Mouse (Mus musculus) lung, postnatal 25 days (tissue): Measurements from ENCODE around the gene Hck.

Experiments
- DNase-seq: peaks from one replicate; pipeline ENCODE4 v3.0.0; 2022; ENCODE audit warnings: low spot score

Gene Hck

GRCm38 (mm10) chr2:153090551-153091165 lies 17.6 kb upstream of the Hck start:
- peak; percentile 85 for DNase-seq

DNA sequence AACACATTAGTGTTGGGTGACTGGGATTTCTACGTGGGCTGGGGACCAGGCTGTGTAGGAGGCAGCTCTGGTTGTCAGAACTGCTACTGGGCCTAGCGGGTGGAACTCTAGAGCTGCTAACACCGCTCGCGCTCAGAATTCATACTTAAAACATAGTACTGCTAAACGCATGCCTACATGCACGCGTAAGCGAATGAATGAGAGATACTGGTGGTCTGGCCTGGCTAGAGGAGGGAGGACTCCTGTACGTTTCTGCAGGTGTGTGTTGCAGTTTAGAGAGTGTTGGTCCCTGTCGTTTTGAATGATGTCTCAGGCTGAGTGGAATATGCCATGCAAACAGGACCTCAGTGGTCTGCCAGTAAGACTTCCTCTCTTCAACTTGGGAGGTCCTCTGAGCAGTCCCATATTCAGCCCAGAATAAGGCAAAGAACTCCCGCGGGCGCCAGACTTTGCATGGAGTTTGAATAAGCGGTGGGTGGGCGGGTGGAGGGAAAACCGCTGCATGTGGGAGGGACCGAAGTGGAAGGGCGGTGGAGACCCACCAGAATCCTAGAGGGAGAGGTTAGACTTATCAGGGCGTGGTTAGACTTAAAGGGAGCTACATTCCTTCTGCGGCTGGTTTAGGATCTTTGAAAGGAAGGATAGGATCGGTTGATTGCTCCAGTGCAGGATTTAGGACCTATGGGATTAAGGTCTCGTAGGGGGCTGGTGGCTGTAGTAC lies 1.1 kb upstream of the Hck start:
- DNase-seq = no peak

GRCm38 (mm10) chr2:153107802-153108201 lies 466 bp upstream of the Hck start:
- no peak for DNase-seq

DNA sequence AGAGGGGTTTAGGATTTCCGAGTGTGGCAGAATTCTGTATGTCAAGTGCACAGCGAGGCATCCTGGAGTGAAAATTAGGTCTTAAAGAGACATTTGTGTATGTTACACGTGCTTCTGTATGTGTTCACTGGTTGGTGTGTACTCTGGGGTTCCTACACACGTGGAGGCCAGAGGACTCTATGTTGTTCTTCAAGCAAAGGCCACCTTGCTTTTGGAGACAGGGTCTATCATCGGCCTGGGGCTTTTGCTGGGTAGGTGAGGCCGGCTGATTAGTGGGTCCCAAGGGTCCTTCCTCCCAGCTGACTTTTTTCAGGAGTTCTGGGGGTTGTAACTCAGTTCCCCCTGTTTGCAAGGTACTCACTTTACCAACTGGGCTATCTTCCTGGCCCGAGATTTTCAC lies 1.3 kb downstream of the Hck start:
- DNase-seq = no peak

- no peak for DNase-seq
Observed at GRCm38 (mm10) chr2:153111298-153111697, 3.0 kb downstream of the Hck start.

GRCm38 (mm10) chr2:153115679-153116081 lies 7.4 kb downstream of the Hck start:
- no peak for DNase-seq

- no peak for DNase-seq
Observed at GRCm38 (mm10) chr2:153117051-153117486, 8.8 kb downstream of the Hck start.

DNA sequence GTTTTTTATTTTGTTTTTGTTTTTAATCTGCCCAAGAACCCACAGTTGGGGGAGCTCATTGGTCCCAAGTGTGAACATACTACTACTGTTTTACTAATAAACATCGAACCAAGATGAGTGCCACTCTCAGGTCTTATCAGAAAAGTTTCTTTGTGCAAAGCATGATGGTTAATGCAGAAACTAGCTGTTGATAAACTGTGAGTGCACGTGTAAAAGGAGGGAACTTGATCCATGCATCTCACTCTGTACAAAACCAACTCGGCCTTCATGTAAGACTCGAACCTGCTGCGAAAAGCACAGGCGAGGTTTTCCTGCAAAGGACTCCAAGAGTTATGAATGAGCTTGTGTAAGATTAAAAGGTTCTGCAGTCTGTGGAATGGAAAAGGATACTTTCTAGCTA lies 11.2 kb downstream of the Hck start:
- no peak for DNase-seq

DNA sequence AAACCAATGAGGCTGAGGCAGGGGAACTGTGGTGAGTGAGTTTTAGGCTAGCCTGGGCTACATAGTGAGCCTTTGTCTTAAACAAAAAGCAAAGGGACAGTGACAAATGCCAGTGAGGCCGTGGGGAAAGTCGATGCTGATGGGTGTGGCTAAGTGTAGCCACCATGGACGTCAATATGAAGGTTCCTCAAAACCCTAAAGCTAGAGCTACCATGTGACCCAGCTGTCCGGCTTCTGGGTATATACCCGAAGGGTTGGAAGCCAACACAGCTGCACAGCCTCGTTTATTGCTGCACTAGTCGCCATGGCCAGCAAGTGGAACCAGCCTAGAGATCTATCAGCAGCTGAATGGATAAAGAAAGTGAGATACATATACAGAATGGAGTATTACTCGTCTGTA lies 11.9 kb downstream of the Hck start:
- DNase-seq = peak; percentile 30

GRCm38 (mm10) chr2:153121821-153122615 lies 13.8 kb downstream of the Hck start:
- DNase-seq = no peak

GRCm38 (mm10) chr2:153122701-153123100 lies 14.4 kb downstream of the Hck start:
- no peak for DNase-seq

- DNase-seq = no peak
Observed at GRCm38 (mm10) chr2:153125875-153126274, 17.6 kb downstream of the Hck start.

- no peak for DNase-seq
Observed at GRCm38 (mm10) chr2:153131019-153131418, 22.8 kb downstream of the Hck start.

DNA sequence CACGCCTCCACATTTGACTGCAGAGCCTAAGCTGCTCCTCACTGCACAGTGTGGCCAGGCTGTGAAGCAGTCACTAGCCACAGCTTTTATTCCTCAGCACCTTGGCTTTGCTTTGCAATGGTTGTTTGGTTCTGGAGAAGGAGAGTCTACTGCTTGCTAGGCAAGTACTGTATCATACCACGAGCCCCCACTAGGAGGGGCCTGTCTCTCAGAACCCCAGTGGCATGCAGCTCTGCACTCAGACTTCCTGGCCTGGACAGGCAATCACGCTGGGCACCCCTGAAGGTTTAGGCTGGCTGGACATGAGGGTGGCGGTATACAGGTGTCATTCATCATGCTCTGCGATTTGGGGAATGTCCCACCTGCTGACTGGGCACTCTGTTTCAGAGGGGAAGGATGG lies 26.0 kb downstream of the Hck start:
- no peak for DNase-seq

DNA sequence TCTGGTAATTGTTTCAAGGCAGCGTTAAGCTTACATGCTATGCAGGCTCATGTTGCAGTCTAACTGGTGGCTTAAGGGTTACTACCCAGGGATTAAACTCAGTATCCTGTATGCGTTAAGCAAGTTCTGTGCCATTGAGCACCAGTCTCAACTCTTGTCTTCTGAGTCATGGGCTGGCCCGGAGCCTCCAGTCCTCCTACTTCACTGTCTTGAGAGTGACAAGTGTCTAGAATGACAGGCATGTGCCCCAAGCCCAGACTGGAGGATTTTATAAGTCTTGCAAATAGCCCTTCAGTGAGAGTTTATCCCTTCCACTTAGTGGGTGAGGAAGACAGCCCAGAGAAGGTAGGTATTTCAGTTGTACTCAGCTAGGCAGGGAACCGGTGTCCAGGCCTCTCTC lies 27.9 kb downstream of the Hck start:
- peak; percentile 64 for DNase-seq

- DNase-seq = no peak
Observed at GRCm38 (mm10) chr2:153139158-153139557, 30.9 kb downstream of the Hck start.

DNA sequence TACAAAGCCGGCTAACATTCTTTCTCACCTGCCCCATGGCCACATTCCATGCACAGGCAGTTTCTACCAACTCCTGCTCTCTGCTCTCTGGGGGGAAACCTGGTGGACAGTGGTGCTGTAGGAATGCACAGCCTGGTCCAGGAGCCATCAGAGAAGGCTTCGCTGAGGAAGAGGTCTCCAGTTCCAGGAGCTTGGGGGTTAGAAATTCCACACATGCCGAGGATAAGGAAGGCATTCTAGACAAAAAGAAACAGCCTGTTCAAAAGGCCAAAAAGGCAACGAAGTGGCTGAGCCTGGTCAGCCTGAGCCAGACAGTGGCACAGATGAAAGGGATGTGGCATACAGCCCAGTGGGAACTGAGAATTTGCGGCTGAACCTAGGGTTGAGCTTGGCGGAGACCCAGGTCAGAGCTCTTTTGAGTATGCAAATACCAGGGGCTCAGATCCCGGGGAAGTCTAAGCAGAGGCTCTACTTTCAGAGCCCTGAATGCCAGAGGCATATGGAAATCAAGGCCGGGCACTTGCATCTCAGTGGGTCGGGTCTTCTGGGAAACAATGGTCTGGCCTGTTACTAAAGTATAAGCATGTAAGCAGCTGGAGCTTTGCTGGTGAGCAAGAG lies 31.8 kb downstream of the Hck start:
- peak; percentile 43 for DNase-seq

GRCm38 (mm10) chr2:153142620-153143199 lies 34.4 kb downstream of the Hck start:
- peak; percentile 53 for DNase-seq

DNA sequence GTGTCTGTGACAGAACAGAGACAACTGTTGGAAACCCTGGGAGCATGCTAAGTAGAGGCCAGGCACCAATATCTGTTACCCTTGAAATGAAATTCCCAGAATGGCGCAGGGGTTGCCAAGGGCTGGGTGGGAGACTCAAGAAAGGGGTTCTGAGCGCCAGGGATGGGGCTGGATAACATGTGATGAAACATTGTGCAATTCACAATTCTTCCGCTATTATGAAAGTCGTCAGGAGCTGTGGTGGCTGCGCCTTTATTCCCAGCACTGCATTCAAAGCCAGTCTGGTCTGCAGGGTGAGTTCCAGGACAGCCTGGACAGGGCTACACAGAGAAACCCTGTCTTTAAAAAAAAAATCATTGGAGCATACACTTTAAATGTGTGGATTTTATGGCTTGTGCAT lies 37.1 kb downstream of the Hck start:
- DNase-seq = no peak

DNA sequence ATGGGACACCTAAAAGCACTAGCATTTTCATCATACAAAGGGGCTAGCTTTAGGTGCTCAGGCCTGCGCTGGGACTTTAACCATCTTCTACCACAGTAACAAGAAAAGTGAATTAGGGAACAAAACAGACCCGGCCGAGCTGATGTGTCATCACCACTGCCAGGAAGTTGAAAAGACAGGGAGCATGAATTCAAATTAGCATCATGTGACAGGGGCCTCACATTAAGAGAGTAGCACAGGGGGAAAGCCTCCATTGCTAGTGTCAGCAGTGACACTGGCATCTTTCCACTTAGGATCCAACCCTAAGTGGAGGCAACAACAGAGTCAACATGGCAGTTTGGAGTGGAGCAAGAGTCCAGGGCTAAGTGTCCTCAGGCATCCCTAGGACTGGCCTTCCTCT lies 39.0 kb downstream of the Hck start:
- DNase-seq = no peak

DNA sequence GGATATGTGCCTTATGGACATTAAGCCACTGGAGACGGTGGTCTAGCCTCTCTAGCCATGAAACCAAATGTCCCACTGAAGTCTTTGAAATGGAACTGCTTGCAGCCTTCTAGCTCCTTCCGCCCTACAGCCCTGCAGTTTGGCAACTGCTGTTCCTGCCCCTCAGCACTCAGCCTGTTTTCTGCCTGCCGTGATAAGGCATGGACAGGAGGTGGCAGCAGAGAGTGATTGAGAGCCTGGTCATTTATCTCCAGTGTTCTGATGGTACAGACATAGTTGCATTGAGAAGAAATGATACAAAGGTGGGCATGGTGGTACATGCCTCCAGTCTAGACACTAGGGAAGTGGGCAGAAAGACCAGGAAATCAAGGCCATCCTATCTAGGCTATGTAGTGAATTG lies 39.4 kb downstream of the Hck start:
- DNase-seq = peak; percentile 76

- no peak for DNase-seq
Observed at GRCm38 (mm10) chr2:153149742-153150141, 41.5 kb downstream of the Hck start.
